Mouse (Mus musculus) bone marrow, adult 2 months (tissue): Measurements from ENCODE around the gene Hook1.

Source experiments
- CTCF ChIP-seq: fragments of 200-500 bp; IDR thresholded peaks from 2 replicates; pipeline ENCODE4 v1.5.1; 2011; ENCODE audit warnings: low read length, control low read depth; ENCODE audit not compliant: control insufficient read depth, insufficient read depth
- POLR2A ChIP-seq: fragments of 200-500 bp; IDR thresholded peaks from 2 replicates; pipeline ENCODE4 v1.6.1; 2011; ENCODE audit warnings: low read depth, mild to moderate bottlenecking, control low read depth, low read length, borderline replicate concordance; ENCODE audit not compliant: control insufficient read depth

GRCm38 (mm10) chr4:95934384-95935035 is 32.5 kb upstream of the Hook1 start:
- TF ChIP-seq CTCF (no peak), POLR2A (no peak)
